Mouse (Mus musculus): ENCODE measurements around the gene Ppif.
A peak's percentile ranks its signal among the peaks of the same experiment; 100 is the strongest.

GRCm38 (mm10) chr14:25707691-25708181 is 13.8 kb downstream of the Ppif start:
- peak; percentile 62 for TF ChIP-seq CTCF (IDR thresholded peaks at IDR 0.05; ENCODE audit: insufficient read depth, low read length)
- no peak for TF ChIP-seq POLR2A (IDR thresholded peaks at IDR 0.05; ENCODE audit: borderline replicate concordance, extremely low read depth, low read depth, low read length)
